Mouse (Mus musculus) heart, postnatal 14 days (tissue): ENCODE data around the gene Minos1. TPM values are rescaled to one million over a fixed set of nuclear protein-coding genes. Genes with fewer than 3 reads are reported as not detected.

Experiments
- DNase-seq, 2 experiments: peaks; one replicate each; pipeline ENCODE4 v3.0.0; 2021 to 2022
- intact Hi-C: fragments of 180-260 bp; cut with DNase I; formaldehyde crosslinking; loops from one replicate; pipeline ENCODE4 v1.15.1; 2025
- long read RNA-seq, 2 experiments: library from polyadenylated mRNA; stranded (forward); transcript quantifications; one replicate each; pipeline ENCODE4 v2.0.0; 2021
- total RNA-seq, 2 experiments: library from RNA; stranded (reverse); gene quantifications; 2 replicates each; pipeline ENCODE4 v1.2.3; 2021

Minos1 gene
- 100 to 1,000 TPM; 731 to 790 TPM for total RNA-seq
- long read RNA-seq, experiment 1, transcript Minos1-203 (4 exons, 2,549 nt), result major isoform, 405 of 458 reads
- long read RNA-seq, experiment 1, transcript Minos1-204 (4 exons, 476 nt), result minor isoform, 18 of 458 reads
- long read RNA-seq, experiment 1, partial matches to known transcripts, result 1 of 458 reads
- long read RNA-seq, experiment 1, other reads (novel, unspliced or antisense), result 31 of 458 reads
- long read RNA-seq, experiment 2, transcript Minos1-203 (4 exons, 2,549 nt), result major isoform, 423 of 472 reads
- long read RNA-seq, experiment 2, transcript Minos1-204 (4 exons, 476 nt), result minor isoform, 12 of 472 reads
- long read RNA-seq, experiment 2, partial matches to known transcripts, result 16 of 472 reads
- long read RNA-seq, experiment 2, other reads (novel, unspliced or antisense), result 21 of 472 reads

GRCm38 (mm10) chr4:139130701-139131549, at the start of gene Minos1:
TSS of gene Minos1 (minus strand) at chr4:139131113.
- peak; percentile 98 for DNase-seq
- intact Hi-C loops, result loop anchor here (5.0 kb wide), 3 partner anchors 34 to 116 kb away; partner anchors contain the start of gene Capzb

GRCm38 (mm10) chr4:139179731-139180625, 49.1 kb upstream of the Minos1 start:
- intact Hi-C loops, result loop anchor here (5.0 kb wide), 1 partner anchor 93 kb away; no protein-coding TSS in a partner anchor
- DNase-seq, result peak in 1 of 2 experiments; percentile 43

- DNase-seq, result no peak
- intact Hi-C loops, result no loop called here
Measured at GRCm38 (mm10) chr4:139179218-139179617, 48.3 kb upstream of the Minos1 start.

GRCm38 (mm10) chr4:139178377-139178776, 47.5 kb upstream of the Minos1 start:
- DNase-seq, result no peak
- intact Hi-C loops, result no loop called here

GRCm38 (mm10) chr4:139177921-139178320, 47.0 kb upstream of the Minos1 start:
- DNase-seq, result no peak
- intact Hi-C loops, result no loop called here

GRCm38 (mm10) chr4:139176023-139176422, 45.1 kb upstream of the Minos1 start:
- intact Hi-C loops, result no loop called here
- DNase-seq, result peak; percentile 39 to 42

GRCm38 (mm10) chr4:139175061-139175971, 44.4 kb upstream of the Minos1 start:
- DNase-seq, result peak; percentile 75
- intact Hi-C loops, result no loop called here

- intact Hi-C loops, result no loop called here
- no peak for DNase-seq
Measured at GRCm38 (mm10) chr4:139169748-139170279, 38.9 kb upstream of the Minos1 start.

- intact Hi-C loops, result no loop called here
- peak in 1 of 2 experiments; percentile 29 for DNase-seq
Measured at GRCm38 (mm10) chr4:139168985-139169747, 38.3 kb upstream of the Minos1 start.

GRCm38 (mm10) chr4:139167107-139167506, 36.2 kb upstream of the Minos1 start:
- intact Hi-C loops, result no loop called here
- no peak for DNase-seq

- no peak for DNase-seq
- intact Hi-C loops, result no loop called here
Measured at GRCm38 (mm10) chr4:139166244-139166643, 35.3 kb upstream of the Minos1 start.

GRCm38 (mm10) chr4:139165259-139165658, 34.3 kb upstream of the Minos1 start:
- no peak for DNase-seq
- intact Hi-C loops, result no loop called here

- DNase-seq, result no peak
- intact Hi-C loops, result no loop called here
Measured at GRCm38 (mm10) chr4:139164082-139164481, 33.2 kb upstream of the Minos1 start.

- no peak for DNase-seq
- intact Hi-C loops, result no loop called here
Measured at GRCm38 (mm10) chr4:139161076-139161475, 30.2 kb upstream of the Minos1 start.

- intact Hi-C loops, result no loop called here
- no peak for DNase-seq
Measured at GRCm38 (mm10) chr4:139158350-139158749, 27.4 kb upstream of the Minos1 start.

GRCm38 (mm10) chr4:139156538-139156937, 25.6 kb upstream of the Minos1 start:
- intact Hi-C loops, result no loop called here
- DNase-seq, result no peak

- peak; percentile 63 to 64 for DNase-seq
- intact Hi-C loops, result no loop called here
Measured at GRCm38 (mm10) chr4:139154576-139155307, 23.8 kb upstream of the Minos1 start.
